Mouse (Mus musculus) neural tube, embryonic 14.5 days (tissue): Measurements from ENCODE around the gene Rnf208. TPM values are rescaled to one million over a fixed set of nuclear protein-coding genes. Genes with fewer than 3 reads are reported as not detected.

Experiments
- ATAC-seq: fragments of 200-750 bp; cut with Nextera tagmentation; 2 replicates; pipeline ENCODE4 v1.8.0; 2017; ENCODE audit warnings: low read depth, mild to moderate bottlenecking, moderate TSS enrichment, moderate library complexity
- H3K27ac ChIP-seq: fragments of 300-500 bp; sonication (generic); 2 replicates; pipeline ENCODE4 v1.5.1; 2014; ENCODE audit warnings: low read depth, mild to moderate bottlenecking, control low read depth, low read length, moderate library complexity, mixed read lengths
- H3K27me3 ChIP-seq: fragments of 300-500 bp; sonication (generic); 2 replicates; pipeline ENCODE4 v1.6.1; 2014; ENCODE audit warnings: low read length; ENCODE audit not compliant: control insufficient read depth, insufficient read depth
- H3K36me3 ChIP-seq: fragments of 300-500 bp; sonication (generic); 2 replicates; pipeline ENCODE4 v1.6.1; 2014; ENCODE audit warnings: low read length, mixed read lengths; ENCODE audit not compliant: control insufficient read depth, insufficient read depth
- H3K4me1 ChIP-seq: fragments of 300-500 bp; sonication (generic); 2 replicates; pipeline ENCODE4 v1.6.1; 2014; ENCODE audit warnings: low read length; ENCODE audit not compliant: control insufficient read depth, insufficient read depth
- H3K4me2 ChIP-seq: fragments of 300-500 bp; sonication (generic); 2 replicates; pipeline ENCODE4 v1.6.1; 2014; ENCODE audit warnings: mild to moderate bottlenecking, low read depth, low read length, control low read depth
- H3K4me3 ChIP-seq: fragments of 300-500 bp; sonication (generic); 2 replicates; pipeline ENCODE4 v1.5.1; 2014; ENCODE audit warnings: low read depth, low read length, control low read depth, mixed read lengths
- H3K9ac ChIP-seq: fragments of 300-500 bp; sonication (generic); replicated peaks from 2 replicates; pipeline ENCODE4 v1.6.1; 2014; ENCODE audit warnings: low read depth, mild to moderate bottlenecking, control low read depth, low read length, mixed read lengths
- H3K9me3 ChIP-seq: fragments of 300-500 bp; sonication (generic); 2 replicates; pipeline ENCODE4 v1.6.1; 2016; ENCODE audit warnings: low read length; ENCODE audit not compliant: control insufficient read depth
- WGBS: fragments of 180-500 bp; shearing (Covaris S2); extraction: QIAGEN DNeasy Blood & Tissue Kit; methylation state at CpG from one replicate; pipeline ENCODE4 v1.1.7; 2014; 5-methylcytosine and 5-hydroxymethylcytosine counted together
- polyA plus RNA-seq: library from polyadenylated mRNA; unstranded; fragments of >200 nt; fragmentation: Nextera tagmentation; extraction: Ambion mirVana; gene quantifications from 2 replicates; pipeline ENCODE4 v1.2.1, GENCODE M21; 2014

Gene Rnf208
- polyA plus RNA-seq, 1 experiment from 2014 or later, result 191 TPM

GRCm38 (mm10) chr2:25200631-25201030 is 41.4 kb upstream of the Rnf208 start:
- Histone ChIP-seq H3K9ac (no peak overlapping the region), H3K27ac (no peak overlapping the region), H3K9me3 (no peaks in the 10 kb centered on the region), H3K4me3 (no peak overlapping the region), H3K4me1 (no peaks in the 10 kb centered on the region), H3K27me3 (0 out of 2 replicates have a peak, but pooled peaks cover 3% of the 10 kb centered on the region), H3K4me2 (no peak overlapping the region), H3K36me3 (peaks cover 64% of the 10 kb centered on the region)
- WGBS, result 97% methylated on average over 2 of the region's 2 CpGs
- ATAC-seq, result no peak

GRCm38 (mm10) chr2:25203631-25204214 is 38.3 kb upstream of the Rnf208 start:
- H3K4me2 ChIP-seq, result no peak overlapping the region
- H3K27me3 ChIP-seq, result no peaks in the 10 kb centered on the region
- no peak overlapping the region for H3K9ac ChIP-seq
- 65% methylated on average over 4 of the region's 4 CpGs for WGBS
- H3K27ac ChIP-seq, result no peak overlapping the region
- peaks cover 71% of the 10 kb centered on the region for H3K36me3 ChIP-seq
- no peaks in the 10 kb centered on the region for H3K9me3 ChIP-seq
- peaks cover 4% of the 10 kb centered on the region; the same call in 1 of the 2 replicates for H3K4me1 ChIP-seq
- no peak overlapping the region for H3K4me3 ChIP-seq
- ATAC-seq, result peak; percentile 38; the same call in 1 of the 2 replicates

GRCm38 (mm10) chr2:25207593-25207992 is 34.5 kb upstream of the Rnf208 start:
- Histone ChIP-seq H3K4me1 (peaks cover 20% of the 10 kb centered on the region), H3K36me3 (peaks cover 41% of the 10 kb centered on the region), H3K4me2 (no peak overlapping the region), H3K4me3 (no peak overlapping the region), H3K27ac (no peak overlapping the region), H3K27me3 (no peaks in the 10 kb centered on the region), H3K9me3 (no peaks in the 10 kb centered on the region), H3K9ac (no peak overlapping the region)
- no peak for ATAC-seq
- WGBS, result 75% methylated on average over 1 of the region's 1 CpGs

GRCm38 (mm10) chr2:25210686-25211085 is 31.4 kb upstream of the Rnf208 start:
- Histone ChIP-seq H3K4me2 (peak overlapping the region; percentile 92), H3K4me1 (peaks cover 20% of the 10 kb centered on the region), H3K27me3 (no peaks in the 10 kb centered on the region), H3K9ac (peak overlapping the region; percentile 90), H3K27ac (peak overlapping the region; percentile 85), H3K9me3 (no peaks in the 10 kb centered on the region), H3K36me3 (peaks cover 16% of the 10 kb centered on the region; the same call in 1 of the 2 replicates), H3K4me3 (peak overlapping the region; percentile 87)
- ATAC-seq, result peak; percentile 36; the same call in 1 of the 2 replicates
- under 1% methylated on average over 24 of the region's 24 CpGs for WGBS

DNA sequence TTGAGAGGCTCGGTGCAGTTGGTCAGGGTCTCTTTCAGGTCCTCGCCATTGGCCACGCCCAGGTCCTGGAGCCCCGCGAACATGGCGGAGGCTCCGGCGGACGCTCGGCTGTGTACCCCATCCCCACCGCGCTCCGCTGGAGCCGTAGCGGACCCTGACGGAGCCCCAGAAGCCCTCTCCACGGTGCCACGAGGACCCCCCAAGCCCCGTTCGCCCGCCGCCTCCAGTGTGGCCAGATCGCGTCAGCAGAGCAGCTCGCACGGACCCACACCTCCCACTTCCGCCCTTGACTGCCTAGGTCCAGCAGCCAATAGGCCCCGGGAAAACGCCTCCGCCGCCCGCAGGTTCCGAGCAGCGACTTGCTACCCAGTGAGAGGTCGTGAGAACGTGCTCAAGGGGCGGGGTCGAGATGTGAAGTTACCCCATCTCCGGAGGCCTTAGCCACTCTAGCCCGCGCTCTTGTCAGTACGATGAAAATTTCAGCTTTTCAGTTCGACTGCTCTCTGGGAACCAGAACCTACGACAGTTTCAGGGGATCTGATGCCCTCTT is 30.9 kb upstream of the Rnf208 start, which contains the start of gene Nelfb:
Gene Nelfb, minus strand, starts transcription at position 369 of the 550 bp plus-strand sequence.
- H3K27me3 ChIP-seq, result no peaks in the 10 kb centered on the region
- H3K4me3 ChIP-seq, result peak within 1 kb of the TSS; percentile 87
- H3K27ac ChIP-seq, result peak within 1 kb of the TSS; percentile 85
- H3K4me1 ChIP-seq, result peaks cover 20% of the 10 kb centered on the region
- H3K4me2 ChIP-seq, result peak within 1 kb of the TSS; percentile 92
- under 1% methylated on average over 44 of the region's 44 CpGs for WGBS
- H3K9ac ChIP-seq, result peak within 1 kb of the TSS; percentile 90
- ATAC-seq, result peak; percentile 93
- H3K36me3 ChIP-seq, result 0 out of 2 replicates have a peak, but pooled peaks cover 12% of the 10 kb centered on the region
- no peaks in the 10 kb centered on the region for H3K9me3 ChIP-seq

- WGBS, result 69% methylated on average over 23 of the region's 23 CpGs
These were observed 28.7 kb upstream of the Rnf208 start for GRCm38 (mm10) chr2:25213266-25213865.

DNA sequence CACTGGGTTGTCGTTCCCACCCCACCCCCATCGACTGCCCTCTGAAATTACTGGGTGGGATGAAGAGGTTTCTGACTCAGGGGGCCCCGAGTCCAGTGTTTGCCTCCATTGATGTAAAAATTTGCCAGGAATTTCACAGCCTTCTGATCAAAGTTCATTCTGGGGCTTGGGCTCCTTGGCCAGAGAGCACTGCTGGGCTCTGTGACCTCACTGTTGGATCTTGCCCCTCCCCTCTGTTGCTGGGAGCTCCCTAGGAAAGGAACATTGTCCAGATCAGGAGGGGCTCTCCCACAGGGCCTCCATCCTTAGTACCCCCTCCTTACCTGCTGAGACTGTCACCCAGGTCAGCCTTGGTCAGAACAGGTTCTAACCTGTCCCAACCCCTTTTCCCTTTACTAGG is 27.6 kb upstream of the Rnf208 start, which contains the start of gene Stpg3:
Gene Stpg3, minus strand, starts transcription at position 194 of the 400 bp plus-strand sequence.
- H3K9ac ChIP-seq, result no peak within 1 kb of the TSS
- H3K27ac ChIP-seq, result no peak within 1 kb of the TSS
- no peaks in the 10 kb centered on the region for H3K27me3 ChIP-seq
- WGBS, result 82% methylated on average over 3 of the region's 3 CpGs
- peaks cover 10% of the 10 kb centered on the region for H3K4me1 ChIP-seq
- no peak for ATAC-seq
- no peak within 1 kb of the TSS for H3K4me2 ChIP-seq
- no peak within 1 kb of the TSS for H3K4me3 ChIP-seq
- H3K36me3 ChIP-seq, result no peaks in the 10 kb centered on the region
- no peaks in the 10 kb centered on the region for H3K9me3 ChIP-seq

More at GRCm38 (mm10) chr2:25213266-25213865, 28.7 kb upstream of the Rnf208 start:
- Histone ChIP-seq H3K27ac (no peak overlapping the region), H3K27me3 (no peaks in the 10 kb centered on the region), H3K9ac (no peak overlapping the region), H3K36me3 (0 out of 2 replicates have a peak, but pooled peaks cover 5% of the 10 kb centered on the region), H3K4me2 (no peak overlapping the region), H3K9me3 (no peaks in the 10 kb centered on the region), H3K4me3 (no peak overlapping the region), H3K4me1 (peaks cover 18% of the 10 kb centered on the region)
- ATAC-seq, result no peak

DNA sequence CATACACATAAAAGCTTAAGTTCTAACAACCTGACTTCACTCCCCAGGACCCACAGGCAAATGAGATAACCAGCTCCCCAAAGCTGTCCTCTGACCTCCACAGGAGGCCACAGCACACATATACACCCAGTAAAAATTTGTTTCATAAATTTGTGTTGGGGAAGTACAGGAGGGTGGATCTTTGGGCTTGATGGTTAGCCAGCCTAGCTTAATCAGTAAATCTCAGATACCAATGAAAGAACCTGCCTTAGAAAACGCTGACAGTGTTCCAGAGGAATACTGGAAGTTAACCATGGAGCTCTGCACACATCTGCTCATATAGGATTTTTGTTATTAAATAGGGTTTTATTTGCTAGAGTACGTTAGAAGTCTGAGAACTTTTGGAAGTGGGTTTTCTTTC is 24.4 kb upstream of the Rnf208 start:
- no peaks in the 10 kb centered on the region for H3K9me3 ChIP-seq
- no peaks in the 10 kb centered on the region for H3K27me3 ChIP-seq

GRCm38 (mm10) chr2:25218445-25218844 is 23.6 kb upstream of the Rnf208 start, which contains the start of gene Fam166a:
Gene Fam166a, plus strand, starts transcription at chr2:25218745.
- Histone ChIP-seq H3K4me3 (no peak within 1 kb of the TSS), H3K27me3 (no peaks in the 10 kb centered on the region), H3K27ac (no peak within 1 kb of the TSS), H3K9ac (no peak within 1 kb of the TSS), H3K4me1 (peaks cover 3% of the 10 kb centered on the region; the same call in 1 of the 2 replicates), H3K36me3 (no peaks in the 10 kb centered on the region), H3K4me2 (no peak within 1 kb of the TSS), H3K9me3 (no peaks in the 10 kb centered on the region)
- ATAC-seq, result no peak

More for the DNA sequence above, 24.4 kb upstream of the Rnf208 start:
- no peak for ATAC-seq
- H3K4me3 ChIP-seq, result no peak overlapping the region
- H3K4me1 ChIP-seq, result no peaks in the 10 kb centered on the region
- WGBS, result 65% methylated on average over 2 of the region's 2 CpGs
- no peak overlapping the region for H3K4me2 ChIP-seq
- no peak overlapping the region for H3K27ac ChIP-seq
- no peaks in the 10 kb centered on the region for H3K36me3 ChIP-seq
- no peak overlapping the region for H3K9ac ChIP-seq
